Mouse (Mus musculus): ENCODE data around the gene Etv2. TPM values are rescaled to one million over a fixed set of nuclear protein-coding genes. Genes with fewer than 3 reads are reported as not detected.

Etv2 gene
- polyA plus RNA-seq, 1 experiment from 2014 or later: not detected

DNA sequence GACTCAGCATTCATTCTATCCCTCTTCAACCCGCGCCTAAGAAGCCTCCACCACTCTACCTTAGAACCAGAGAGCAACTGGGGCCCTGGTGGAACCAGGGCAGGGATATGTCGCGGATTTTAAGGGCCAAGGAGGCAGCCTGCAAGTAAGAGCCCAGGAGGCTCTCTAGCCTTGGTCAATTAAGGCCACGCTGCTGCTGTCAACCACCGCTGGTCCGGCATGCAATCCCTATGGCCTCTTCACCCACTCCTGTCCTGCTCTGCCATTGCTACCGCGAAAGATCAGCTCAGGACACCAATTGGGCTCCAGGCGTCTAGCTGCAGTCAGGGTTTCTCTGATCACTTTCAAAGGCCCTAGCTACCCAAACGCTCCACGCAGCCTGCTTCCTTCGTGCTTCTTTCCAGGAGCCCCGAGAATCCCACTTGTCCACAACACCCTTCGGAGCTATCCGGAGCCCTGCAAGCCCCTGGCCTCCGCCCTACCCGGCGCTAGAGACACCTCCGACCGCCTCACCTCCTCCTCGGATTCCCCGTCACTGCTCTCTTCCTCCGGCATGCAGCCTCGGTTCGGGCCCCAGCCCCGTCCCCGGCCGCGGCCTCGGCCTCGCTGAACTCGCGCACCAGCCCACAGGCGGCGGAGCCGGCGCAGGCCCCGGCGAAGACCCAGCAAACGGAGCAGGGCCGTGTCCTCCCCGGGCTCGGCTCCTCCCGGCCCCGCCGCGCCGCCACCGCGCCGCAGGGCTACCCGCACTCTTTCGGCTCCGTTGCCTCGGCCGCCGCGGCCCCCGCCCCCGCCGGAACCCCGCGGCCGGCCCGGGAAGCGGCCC is 47.6 kb downstream of the Etv2 start:
- ATAC-seq (ENCODE audit: low read depth): peak; percentile 11
- WGBS (ENCODE audit: insufficient replicate concordance): under 1% methylated on average over 54 of the region's 67 CpGs
- H3K4me3 ChIP-seq (ENCODE audit: low read depth, low read length): peak overlapping the region; percentile 95
- H3K4me1 ChIP-seq (ENCODE audit: control insufficient read depth, low read depth, low read length): peaks cover 22% of the 10 kb centered on the region
- peaks cover 33% of the 10 kb centered on the region for H3K36me3 ChIP-seq (ENCODE audit: control insufficient read depth, insufficient read depth)
- peak overlapping the region; percentile 99 for H3K9ac ChIP-seq (ENCODE audit: low read depth, low read length)
- H3K4me2 ChIP-seq (ENCODE audit: low read depth, low read length): peak overlapping the region; percentile 93
- H3K9me3 ChIP-seq (replicated peaks; ENCODE audit: control insufficient read depth, low read length): no peaks in the 10 kb centered on the region
- H3K27ac ChIP-seq (ENCODE audit: low read length): peak overlapping the region; percentile 87
- no peaks in the 10 kb centered on the region for H3K27me3 ChIP-seq (ENCODE audit: control insufficient read depth, insufficient read depth, low read depth, low read length)

DNA sequence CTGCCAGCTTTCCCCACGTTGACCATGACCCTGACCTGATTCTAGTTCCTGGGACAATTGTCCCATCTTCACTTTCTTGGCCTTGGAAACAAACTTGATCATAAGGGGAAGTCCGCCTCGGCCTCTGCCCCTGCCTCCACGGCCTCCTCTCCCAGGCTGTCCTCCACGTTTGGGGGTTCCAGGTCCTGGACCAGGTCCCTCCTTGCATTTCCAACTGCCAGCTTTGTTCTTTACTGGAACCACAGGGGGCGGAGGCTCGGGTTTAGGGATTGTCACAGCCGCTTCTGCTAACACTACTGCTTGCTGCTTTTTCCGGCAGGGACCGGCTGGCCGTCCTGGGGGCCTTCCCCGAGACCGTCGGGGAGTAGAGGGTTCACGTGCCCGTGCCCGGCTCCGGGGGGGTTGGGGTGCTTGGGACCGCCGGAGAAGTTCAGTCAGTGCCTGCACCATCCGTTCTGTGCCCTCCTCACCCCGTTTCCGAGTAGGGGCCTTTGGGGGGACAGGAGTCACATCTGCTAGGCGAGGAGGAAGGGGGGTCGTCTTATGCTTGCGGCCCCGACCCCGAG is 49.1 kb downstream of the Etv2 start:
- Histone ChIP-seq H3K36me3 (ENCODE audit: control insufficient read depth, insufficient read depth) (peaks cover 41% of the 10 kb centered on the region), H3K4me1 (ENCODE audit: control insufficient read depth, low read depth, low read length) (peaks cover 22% of the 10 kb centered on the region), H3K9ac (ENCODE audit: low read depth, low read length) (no peak overlapping the region; the same call in 1 of the 2 replicates), H3K9me3 (replicated peaks; ENCODE audit: control insufficient read depth, low read length) (no peaks in the 10 kb centered on the region), H3K27me3 (ENCODE audit: control insufficient read depth, insufficient read depth, low read depth, low read length) (no peaks in the 10 kb centered on the region), H3K27ac (ENCODE audit: low read length) (no peak overlapping the region), H3K4me3 (ENCODE audit: low read depth, low read length) (no peak overlapping the region), H3K4me2 (ENCODE audit: low read depth, low read length) (peak overlapping the region; percentile 93; the same call in 1 of the 2 replicates)
- WGBS (ENCODE audit: insufficient replicate concordance): 88% methylated on average over 28 of the region's 28 CpGs
- no peak for ATAC-seq (ENCODE audit: low read depth)

DNA sequence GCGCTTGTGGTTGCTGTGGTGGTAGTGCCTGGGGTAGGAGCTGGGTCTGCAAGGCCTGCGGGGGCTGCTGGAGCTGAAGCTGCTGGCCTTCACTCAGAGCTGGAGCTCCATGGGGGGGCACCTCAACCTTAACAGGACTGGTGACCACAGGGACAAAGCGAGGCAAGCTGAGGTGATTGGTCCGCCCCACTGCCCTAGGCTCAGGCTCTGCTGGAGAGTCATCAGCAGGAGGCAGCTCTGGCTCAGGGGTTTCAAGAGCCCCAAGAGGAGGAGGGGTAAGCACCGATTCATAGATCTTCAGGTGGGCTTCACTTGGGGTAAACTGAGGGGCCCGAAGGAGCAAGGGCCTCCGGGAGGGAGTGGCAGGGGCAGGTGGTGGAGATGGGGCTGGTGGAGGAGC is 50.5 kb downstream of the Etv2 start:
- peaks cover 49% of the 10 kb centered on the region for H3K36me3 ChIP-seq (ENCODE audit: control insufficient read depth, insufficient read depth)

DNA sequence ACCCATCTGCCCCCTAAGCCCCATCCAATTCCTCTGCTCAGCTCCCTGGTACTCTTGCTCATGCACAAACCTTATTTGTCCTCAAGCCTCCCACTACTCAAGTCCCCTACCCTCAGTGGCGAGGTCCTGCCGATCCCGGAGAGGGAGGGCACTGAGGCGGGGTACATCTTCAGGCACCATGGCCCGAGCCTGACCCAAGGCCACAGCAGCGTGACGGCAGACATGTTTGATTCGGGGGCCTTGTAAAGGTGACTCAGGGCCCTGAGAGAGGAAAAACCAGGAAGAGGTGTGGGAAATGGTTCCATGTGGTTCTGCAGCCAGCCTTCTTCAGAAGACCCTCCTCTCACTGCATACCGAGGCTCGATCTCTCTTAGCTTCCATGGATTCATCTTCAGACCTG is 51.3 kb downstream of the Etv2 start:
- WGBS (ENCODE audit: insufficient replicate concordance): 86% methylated on average over 10 of the region's 10 CpGs
- peaks cover 58% of the 10 kb centered on the region for H3K36me3 ChIP-seq (ENCODE audit: control insufficient read depth, insufficient read depth)

More for the DNA sequence above, 50.5 kb downstream of the Etv2 start:
- no peak overlapping the region for H3K4me3 ChIP-seq (ENCODE audit: low read depth, low read length)
- no peak overlapping the region for H3K27ac ChIP-seq (ENCODE audit: low read length)
- no peaks in the 10 kb centered on the region for H3K9me3 ChIP-seq (replicated peaks; ENCODE audit: control insufficient read depth, low read length)
- H3K4me1 ChIP-seq (ENCODE audit: control insufficient read depth, low read depth, low read length): peaks cover 22% of the 10 kb centered on the region
- H3K4me2 ChIP-seq (ENCODE audit: low read depth, low read length): no peak overlapping the region
- 88% methylated on average over 7 of the region's 7 CpGs for WGBS (ENCODE audit: insufficient replicate concordance)
- no peak for ATAC-seq (ENCODE audit: low read depth)
- no peaks in the 10 kb centered on the region for H3K27me3 ChIP-seq (ENCODE audit: control insufficient read depth, insufficient read depth, low read depth, low read length)
- H3K9ac ChIP-seq (ENCODE audit: low read depth, low read length): no peak overlapping the region

More for the DNA sequence above, 51.3 kb downstream of the Etv2 start:
- Histone ChIP-seq H3K9ac (ENCODE audit: low read depth, low read length) (no peak overlapping the region), H3K27ac (ENCODE audit: low read length) (no peak overlapping the region), H3K4me1 (ENCODE audit: control insufficient read depth, low read depth, low read length) (peaks cover 14% of the 10 kb centered on the region), H3K4me2 (ENCODE audit: low read depth, low read length) (no peak overlapping the region), H3K9me3 (replicated peaks; ENCODE audit: control insufficient read depth, low read length) (no peaks in the 10 kb centered on the region), H3K27me3 (ENCODE audit: control insufficient read depth, insufficient read depth, low read depth, low read length) (no peaks in the 10 kb centered on the region), H3K4me3 (ENCODE audit: low read depth, low read length) (no peak overlapping the region)
- ATAC-seq (ENCODE audit: low read depth): no peak

Small RNAs within 50 kb of the gene (microRNA-seq; reads per million reads assigned to microRNA genes)
- not detected for gene Mir3569

Other genes with a start within 250 kb of the Etv2 start
- 150 and 154 TPM in 2 replicates for gene Tyrobp, start 222.1 kb downstream of the Etv2 start, polyA plus RNA-seq (2015; fragmentation: Nextera tagmentation; extraction: Ambion mirVana)
- gene Hcst, start 216.0 kb downstream of the Etv2 start, polyA plus RNA-seq (2015; fragmentation: Nextera tagmentation; extraction: Ambion mirVana): 7.2 and 7.8 TPM in 2 replicates
- 1.4 and 1.7 TPM in 2 replicates for gene Nfkbid, start 214.1 kb downstream of the Etv2 start, polyA plus RNA-seq (2015; fragmentation: Nextera tagmentation; extraction: Ambion mirVana)
- 4.2 and 4.4 TPM in 2 replicates for gene Aplp1, start 190.3 kb downstream of the Etv2 start, polyA plus RNA-seq (2015; fragmentation: Nextera tagmentation; extraction: Ambion mirVana)
- gene Kirrel2, start 178.2 kb downstream of the Etv2 start, polyA plus RNA-seq (2015; fragmentation: Nextera tagmentation; extraction: Ambion mirVana): 0.12 and 0.23 TPM in 2 replicates
- 0.09 and 0.19 TPM in 2 replicates for gene Nphs1, start 177.5 kb downstream of the Etv2 start, polyA plus RNA-seq (2015; fragmentation: Nextera tagmentation; extraction: Ambion mirVana)
- 79.3 and 85.2 TPM in 2 replicates for gene Prodh2, start 142.2 kb downstream of the Etv2 start, polyA plus RNA-seq (2015; fragmentation: Nextera tagmentation; extraction: Ambion mirVana)
- gene Arhgap33, start 100.8 kb downstream of the Etv2 start, polyA plus RNA-seq (2015; fragmentation: Nextera tagmentation; extraction: Ambion mirVana): 1.8 and 2.6 TPM in 2 replicates
- gene Hspb6, start 83.7 kb downstream of the Etv2 start, polyA plus RNA-seq (2015; fragmentation: Nextera tagmentation; extraction: Ambion mirVana): 5.3 and 6.9 TPM in 2 replicates
- gene Proser3, start 83.6 kb downstream of the Etv2 start, polyA plus RNA-seq (2015; fragmentation: Nextera tagmentation; extraction: Ambion mirVana): 2.7 and 3.0 TPM in 2 replicates
- gene Lin37, start 76.0 kb downstream of the Etv2 start, polyA plus RNA-seq (2015; fragmentation: Nextera tagmentation; extraction: Ambion mirVana): 22.7 and 23.7 TPM in 2 replicates
- gene U2af1l4, start 72.6 kb downstream of the Etv2 start, polyA plus RNA-seq (2015; fragmentation: Nextera tagmentation; extraction: Ambion mirVana): 31.5 and 32.6 TPM in 2 replicates
- gene Gm49396, start 72.5 kb downstream of the Etv2 start, polyA plus RNA-seq (2015; fragmentation: Nextera tagmentation; extraction: Ambion mirVana): 3.8 and 4.1 TPM in 2 replicates
- 65.0 and 70.1 TPM in 2 replicates for gene Psenen, start 72.2 kb downstream of the Etv2 start, polyA plus RNA-seq (2015; fragmentation: Nextera tagmentation; extraction: Ambion mirVana)
- 2.1 and 2.2 TPM in 2 replicates for gene Igflr1, start 70.4 kb downstream of the Etv2 start, polyA plus RNA-seq (2015; fragmentation: Nextera tagmentation; extraction: Ambion mirVana)
- 2.7 and 3.5 TPM in 2 replicates for gene Kmt2b, start 47.1 kb downstream of the Etv2 start, polyA plus RNA-seq (2015; fragmentation: Nextera tagmentation; extraction: Ambion mirVana)
- gene Zbtb32, start 36.9 kb downstream of the Etv2 start, polyA plus RNA-seq (2015; fragmentation: Nextera tagmentation; extraction: Ambion mirVana): 0.21 and 0.34 TPM in 2 replicates
- gene Upk1a, start 23.0 kb downstream of the Etv2 start, polyA plus RNA-seq (2015; fragmentation: Nextera tagmentation; extraction: Ambion mirVana): 0.08 and 0.09 TPM in 2 replicates
- 566 and 597 TPM in 2 replicates for gene Cox6b1, start 9.7 kb downstream of the Etv2 start, polyA plus RNA-seq (2015; fragmentation: Nextera tagmentation; extraction: Ambion mirVana)
- 41.9 and 43.4 TPM in 2 replicates for gene Rbm42, start 14.5 kb upstream of the Etv2 start, polyA plus RNA-seq (2015; fragmentation: Nextera tagmentation; extraction: Ambion mirVana)
- gene Haus5, start 29.1 kb upstream of the Etv2 start, polyA plus RNA-seq (2015; fragmentation: Nextera tagmentation; extraction: Ambion mirVana): 28.5 and 31.8 TPM in 2 replicates
- gene Pmis2, start 35.8 kb upstream of the Etv2 start, polyA plus RNA-seq (2015; fragmentation: Nextera tagmentation; extraction: Ambion mirVana): not detected in 2 replicates
- gene 2200002J24Rik, start 63.1 kb upstream of the Etv2 start, polyA plus RNA-seq (2015; fragmentation: Nextera tagmentation; extraction: Ambion mirVana): 0.57 and 0.90 TPM in 2 replicates
- 4.1 and 4.4 TPM in 2 replicates for gene Atp4a, start 76.4 kb upstream of the Etv2 start, polyA plus RNA-seq (2015; fragmentation: Nextera tagmentation; extraction: Ambion mirVana)
- 94.1 and 96.0 TPM in 2 replicates for gene Tmem147, start 93.7 kb upstream of the Etv2 start, polyA plus RNA-seq (2015; fragmentation: Nextera tagmentation; extraction: Ambion mirVana)
- gene Gapdhs, start 107.8 kb upstream of the Etv2 start, polyA plus RNA-seq (2015; fragmentation: Nextera tagmentation; extraction: Ambion mirVana): 0.14 TPM in 1 of 2 replicates, not detected in the other
- gene Sbsn, start 115.6 kb upstream of the Etv2 start, polyA plus RNA-seq (2015; fragmentation: Nextera tagmentation; extraction: Ambion mirVana): 0.05 and 0.20 TPM in 2 replicates
- gene Dmkn, start 127.9 kb upstream of the Etv2 start, polyA plus RNA-seq (2015; fragmentation: Nextera tagmentation; extraction: Ambion mirVana): 0.36 and 0.40 TPM in 2 replicates
- 0.22 TPM in 1 of 2 replicates, not detected in the other for gene Krtdap, start 152.0 kb upstream of the Etv2 start, polyA plus RNA-seq (2015; fragmentation: Nextera tagmentation; extraction: Ambion mirVana)
- gene Ffar2, start 187.9 kb upstream of the Etv2 start, polyA plus RNA-seq (2015; fragmentation: Nextera tagmentation; extraction: Ambion mirVana): 0.90 and 1.1 TPM in 2 replicates
- gene Ffar3, start 220.3 kb upstream of the Etv2 start, polyA plus RNA-seq (2015; fragmentation: Nextera tagmentation; extraction: Ambion mirVana): not detected in 2 replicates
- gene Ffar1, start 225.7 kb upstream of the Etv2 start, polyA plus RNA-seq (2015; fragmentation: Nextera tagmentation; extraction: Ambion mirVana): not detected in 2 replicates
- 0.74 and 1.4 TPM in 2 replicates for gene Cd22, start 244.5 kb upstream of the Etv2 start, polyA plus RNA-seq (2015; fragmentation: Nextera tagmentation; extraction: Ambion mirVana)

Measured in liver, embryonic 16.5 days (tissue).